Mouse (Mus musculus): ENCODE measurements around the gene Htra2. TPM values are rescaled to one million over a fixed set of nuclear protein-coding genes. Genes with fewer than 3 reads are reported as not detected.
A peak's percentile ranks its signal among the peaks of the same experiment; 100 is the strongest.

The Htra2 gene
- total RNA-seq, 2 experiments from 2014 or later: 20.0 to 21.7 TPM

DNA sequence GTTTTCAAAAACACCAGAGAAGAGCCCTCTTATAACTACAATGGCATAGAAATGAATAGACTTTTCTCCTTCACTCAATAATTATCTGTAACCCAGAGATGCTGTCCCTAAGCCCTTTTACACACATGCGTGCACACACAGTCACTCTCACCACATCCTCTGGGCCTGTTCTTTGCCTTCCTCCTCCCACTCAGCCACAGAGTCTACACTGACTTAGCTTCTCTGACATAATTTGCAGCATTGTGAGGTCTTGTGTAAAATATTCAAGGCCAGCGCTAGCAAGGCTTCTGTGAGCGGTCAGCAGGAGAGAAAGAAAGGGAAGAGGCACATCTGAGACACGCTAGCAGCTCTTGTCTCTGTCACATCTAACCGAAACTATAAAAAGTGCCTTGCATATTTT is 41.6 kb downstream of the Htra2 start:
- DNase-seq: no peak
- intact Hi-C loops (cut with DNase I; ENCODE audit: low total_unique reads): no loop called here

DNA sequence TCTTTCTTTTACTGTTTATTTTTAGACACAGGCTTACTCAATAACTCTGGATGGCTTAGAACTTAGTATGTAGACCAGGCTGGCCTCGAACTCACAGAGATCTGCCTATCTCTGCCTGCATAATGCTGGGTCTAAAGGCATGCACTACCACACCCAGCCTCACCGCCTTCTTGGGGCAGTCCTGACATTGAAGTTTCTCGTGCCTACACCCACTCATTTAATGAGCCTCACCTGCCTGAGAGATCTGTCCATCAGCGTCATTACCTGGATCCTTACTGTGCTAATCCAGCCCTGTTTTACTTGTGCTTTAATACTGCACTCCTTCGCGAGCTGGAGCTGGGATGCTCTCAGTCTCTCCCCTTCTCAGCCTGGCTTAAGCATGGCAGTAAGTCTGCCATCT is 43.3 kb downstream of the Htra2 start:
- no peak for DNase-seq
- intact Hi-C loops (cut with DNase I; ENCODE audit: low total_unique reads): no loop called here

DNA sequence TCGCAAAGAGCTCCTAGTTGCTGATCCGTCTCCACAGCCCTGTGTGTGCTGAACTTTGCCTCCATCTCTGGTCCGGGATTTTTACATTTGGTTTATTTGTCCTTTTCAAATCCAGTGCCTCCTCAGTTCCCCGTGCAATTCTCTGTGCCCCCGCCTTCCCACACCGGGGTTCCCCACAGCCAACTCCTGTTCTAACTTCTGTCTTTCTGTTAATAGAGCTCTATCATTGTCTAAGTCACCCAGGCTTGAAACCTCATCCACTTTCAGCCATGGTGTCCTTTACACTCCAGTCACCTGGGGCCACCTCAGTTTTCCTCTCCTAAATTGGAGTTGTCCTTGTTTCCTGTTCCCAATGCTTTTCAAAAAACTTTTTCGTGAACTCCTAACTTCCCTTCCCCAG is 43.8 kb downstream of the Htra2 start:
- DNase-seq: no peak
- intact Hi-C loops (cut with DNase I; ENCODE audit: low total_unique reads): no loop called here

DNA sequence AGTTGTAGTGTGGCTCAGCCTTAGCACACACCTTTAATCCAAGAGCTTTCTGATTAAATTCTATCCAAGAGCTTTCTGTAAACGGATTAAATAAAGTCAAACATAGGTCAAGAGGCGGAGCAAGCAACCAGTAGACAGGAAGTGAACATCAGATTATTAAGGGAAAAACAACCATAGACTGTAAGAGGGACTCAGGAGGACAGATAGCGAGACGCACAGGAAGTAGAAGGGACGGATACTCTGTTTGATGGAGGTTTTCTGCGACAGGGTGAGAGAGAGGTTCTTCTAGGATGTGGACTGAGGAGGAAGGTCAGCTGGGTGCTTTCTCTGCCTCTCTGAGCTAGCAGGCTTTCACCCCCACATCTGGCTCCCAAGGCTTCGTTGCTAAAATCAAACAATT is 45.1 kb downstream of the Htra2 start:
- intact Hi-C loops (cut with DNase I; ENCODE audit: low total_unique reads): no loop called here
- no peak for DNase-seq

DNA sequence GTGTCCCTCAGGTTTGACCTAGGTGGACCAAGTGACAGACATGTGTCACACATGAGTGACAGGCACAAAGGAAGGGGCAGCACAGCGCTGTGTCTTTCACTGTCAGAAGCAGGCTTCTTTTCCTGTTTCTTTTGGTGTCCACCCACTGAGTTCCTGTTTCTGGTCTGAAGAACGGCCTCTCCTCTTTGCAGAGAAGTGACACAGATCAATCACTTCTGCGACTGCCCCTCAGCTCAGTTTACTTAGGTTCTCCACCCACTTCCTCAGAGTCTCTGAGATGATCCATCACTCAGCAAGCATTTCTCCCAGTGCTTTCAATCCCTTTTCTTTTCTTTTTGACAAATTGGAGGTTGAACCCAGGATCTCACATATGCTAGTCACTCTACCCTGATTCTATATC is 46.4 kb downstream of the Htra2 start:
- intact Hi-C loops (cut with DNase I; ENCODE audit: low total_unique reads): loop anchor here (5.0 kb wide), 1 partner anchor 39 kb away; no protein-coding TSS in a partner anchor
- no peak for DNase-seq

DNA sequence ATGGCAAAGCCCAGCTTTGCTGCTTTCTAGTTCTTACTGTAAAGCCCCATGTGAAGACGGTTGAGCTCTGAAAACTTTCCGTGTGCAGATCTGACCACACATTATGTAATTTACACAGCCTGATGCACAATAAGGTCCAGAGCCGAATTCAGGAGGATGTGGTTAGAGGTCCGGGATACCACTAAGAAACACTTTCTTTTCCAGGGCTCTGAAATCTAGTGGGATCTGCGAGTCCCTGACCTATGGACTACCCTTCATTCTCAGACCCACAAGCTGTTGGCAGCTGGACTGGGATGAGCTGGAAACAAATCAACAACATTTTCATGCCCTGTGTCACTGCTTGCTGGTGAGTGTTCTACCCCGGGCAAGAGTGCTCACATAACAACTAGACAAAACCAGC is 49.0 kb downstream of the Htra2 start:
- no peak for DNase-seq
- intact Hi-C loops (cut with DNase I; ENCODE audit: low total_unique reads): loop anchor here (5.0 kb wide), 1 partner anchor 41 kb away; no protein-coding TSS in a partner anchor

DNA sequence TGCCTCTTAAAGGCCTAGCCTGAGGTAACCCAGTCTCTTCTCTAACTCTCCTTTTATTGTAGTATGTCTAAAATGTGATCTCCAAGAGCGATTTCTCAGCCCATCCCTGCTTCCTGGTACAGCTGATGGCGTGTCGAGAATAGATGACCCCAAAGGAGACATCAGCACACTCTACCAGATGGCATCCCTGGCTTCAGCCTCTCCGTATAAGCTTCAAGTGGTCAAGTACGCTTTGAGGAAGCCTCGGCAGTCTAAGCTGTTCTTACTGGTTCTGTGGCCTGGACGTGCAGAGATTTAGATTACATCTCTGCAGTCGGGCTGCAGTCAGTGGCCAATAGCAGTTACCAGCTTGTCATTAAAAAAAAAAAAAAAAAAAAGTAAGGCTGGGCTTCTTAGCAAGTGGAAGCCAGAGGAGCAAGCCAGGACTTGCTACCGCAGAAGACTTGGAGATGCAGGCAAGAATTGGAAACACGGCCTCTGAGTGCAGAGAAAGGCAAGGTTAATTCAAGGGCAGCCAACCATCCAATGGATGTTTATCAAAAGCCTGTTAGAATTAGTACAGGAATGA is 49.5 kb downstream of the Htra2 start:
- DNase-seq: no peak
- intact Hi-C loops (cut with DNase I; ENCODE audit: low total_unique reads): loop anchor here (5.0 kb wide), 1 partner anchor 42 kb away; no protein-coding TSS in a partner anchor

DNA sequence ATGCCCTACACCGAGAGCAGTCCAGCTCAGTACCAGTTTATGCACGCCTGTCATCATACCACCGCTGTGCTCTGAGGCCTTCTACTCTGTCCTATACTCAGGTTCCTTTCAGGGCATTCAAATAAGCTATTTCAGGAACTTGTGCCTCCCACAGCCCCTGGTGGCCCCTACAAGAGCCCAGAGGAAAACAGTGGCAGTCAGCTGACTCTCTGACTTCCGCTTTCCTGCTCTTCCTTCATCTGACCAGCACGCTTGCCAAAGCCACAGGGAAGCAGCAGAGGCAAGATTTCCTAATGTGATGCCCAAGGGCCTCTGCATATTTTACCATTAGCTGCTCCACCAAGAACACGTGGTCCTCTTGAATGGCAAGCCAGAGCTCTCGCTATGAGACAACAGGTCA is 50.2 kb downstream of the Htra2 start:
- intact Hi-C loops (cut with DNase I; ENCODE audit: low total_unique reads): loop anchor here (5.0 kb wide), 2 partner anchors 42 to 97 kb away; partner anchors contain the start of genes Ccdc142 and Gm42688
- DNase-seq: peak; percentile 30

DNA sequence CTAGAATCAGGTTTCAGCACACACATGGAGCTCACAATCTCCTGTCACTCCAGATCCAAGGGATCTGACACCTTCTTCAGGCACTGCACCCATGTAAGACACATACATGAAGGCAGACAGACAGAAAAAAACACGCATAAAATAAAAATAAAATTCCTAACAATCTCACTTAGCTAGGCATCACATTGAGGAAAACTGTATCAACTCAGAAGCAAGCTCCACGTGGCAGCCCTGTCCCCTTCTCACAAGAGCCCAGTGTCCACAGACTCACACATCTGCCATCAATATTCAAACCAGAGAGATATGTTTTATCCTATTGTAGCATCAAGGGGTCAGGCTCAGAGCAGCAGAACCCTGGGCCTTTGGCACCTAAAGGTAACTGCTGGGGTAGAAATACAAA is 50.8 kb downstream of the Htra2 start:
- intact Hi-C loops (cut with DNase I; ENCODE audit: low total_unique reads): loop anchor here (5.0 kb wide), 1 partner anchor 98 kb away; the partner anchor contains the start of genes Ccdc142 and Gm42688
- no peak for DNase-seq

DNA sequence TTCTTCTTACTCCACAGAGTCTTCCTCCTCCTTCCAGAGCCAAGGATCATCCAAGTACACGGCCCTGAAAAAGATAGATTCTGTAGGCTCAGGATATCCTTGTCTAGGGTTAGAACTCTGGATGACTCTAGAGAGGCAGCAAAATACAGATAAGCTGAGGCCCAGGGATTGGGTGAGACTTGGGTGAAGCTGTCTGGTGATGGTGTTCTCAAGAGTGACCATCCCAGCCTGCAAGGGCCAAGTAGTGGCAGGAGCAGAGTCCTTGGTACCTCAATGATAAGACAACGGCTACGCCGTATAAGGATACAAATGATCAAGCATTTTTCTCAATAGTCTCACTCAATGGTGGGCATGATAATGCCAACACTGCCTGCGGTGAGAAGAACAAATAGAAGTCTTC is 51.2 kb downstream of the Htra2 start:
- no peak for DNase-seq
- intact Hi-C loops (cut with DNase I; ENCODE audit: low total_unique reads): loop anchor here (5.0 kb wide), 1 partner anchor 98 kb away; the partner anchor contains the start of genes Ccdc142 and Gm42688

DNA sequence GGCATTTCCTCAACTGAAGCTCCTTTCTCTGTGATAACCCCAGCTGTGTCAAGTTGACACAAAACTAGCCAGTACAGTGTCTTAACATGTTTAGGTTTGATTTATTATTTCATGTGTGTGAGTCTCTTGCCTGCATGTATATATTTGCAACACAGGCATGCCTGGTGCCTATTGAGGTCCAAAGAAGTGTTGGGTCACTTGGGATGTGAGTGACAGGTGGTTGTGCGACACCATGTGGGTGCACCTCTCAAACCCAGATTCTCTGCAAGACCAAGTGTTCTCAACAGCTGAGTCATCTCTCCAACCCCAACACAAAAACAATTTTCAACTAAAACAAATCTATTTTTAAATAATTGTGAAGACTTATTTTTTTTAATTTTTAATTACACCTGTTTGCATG is 52.0 kb downstream of the Htra2 start:
- intact Hi-C loops (cut with DNase I; ENCODE audit: low total_unique reads): loop anchor here (5.0 kb wide), 1 partner anchor 99 kb away; the partner anchor contains the start of genes Ccdc142 and Gm42688
- DNase-seq: no peak

Small RNA genes lying within 50 kb of the gene (microRNA-seq; reads per million reads assigned to microRNA genes)
- gene Mir3470a (0 reads per million in 2 experiments), gene Mir7040 (0 reads per million in 2 experiments)

Other genes starting within 250 kb of the Htra2 start
- under 1 TPM; 0.16 to 0.71 TPM for gene Sema4f, start 115.5 kb downstream of the Htra2 start, total RNA-seq (2021)
- 1 to 10 TPM in 1 of 2 experiments, under 1 TPM in 1; 0.82 to 1.1 TPM for gene M1ap, start 108.4 kb downstream of the Htra2 start, total RNA-seq (2021)
- 1 to 10 TPM; 5.0 to 7.1 TPM for gene Dok1, start 21.8 kb downstream of the Htra2 start, total RNA-seq (2021)
- 1 to 10 TPM; 6.9 to 7.4 TPM for gene Loxl3, start 21.1 kb downstream of the Htra2 start, total RNA-seq (2021)
- gene Aup1, start 752 bp downstream of the Htra2 start, total RNA-seq (2021): 10 to 100 TPM; 60.2 to 65.8 TPM
- under 1 TPM; 0.27 to 0.35 TPM for gene Dqx1, start 2.6 kb upstream of the Htra2 start, total RNA-seq (2021)
- gene Tlx2, start 15.0 kb upstream of the Htra2 start, total RNA-seq (2021): not detected
- gene Pcgf1, start 22.6 kb upstream of the Htra2 start, total RNA-seq (2021): 1 to 10 TPM; 6.8 to 7.0 TPM
- under 1 TPM in 1 of 2 experiments, not detected in 1; 0.49 TPM for gene Lbx2, start 31.1 kb upstream of the Htra2 start, total RNA-seq (2021)
- gene Ccdc142, start 46.3 kb upstream of the Htra2 start, total RNA-seq (2021): 1 to 10 TPM in 1 of 2 experiments, not detected in 1; 1.2 TPM
- gene Gm42688, start 46.3 kb upstream of the Htra2 start, total RNA-seq (2021): under 1 TPM; 0.88 to 1.00 TPM
- 100 to 1,000 TPM; 100 to 117 TPM for gene Mrpl53, start 53.8 kb upstream of the Htra2 start, total RNA-seq (2021)
- 1 to 10 TPM; 6.8 to 8.8 TPM for gene Mogs, start 60.2 kb upstream of the Htra2 start, total RNA-seq (2021)
- gene Wbp1, start 66.3 kb upstream of the Htra2 start, total RNA-seq (2021): 10 to 100 TPM; 48.2 to 50.5 TPM
- 10 to 100 TPM; 14.5 to 15.2 TPM for gene Ino80b, start 70.2 kb upstream of the Htra2 start, total RNA-seq (2021)
- gene Rtkn, start 80.2 kb upstream of the Htra2 start, total RNA-seq (2021): 10 to 100 TPM; 13.0 to 16.5 TPM
- 1 to 10 TPM; 1.2 to 2.0 TPM for gene Wdr54, start 101.1 kb upstream of the Htra2 start, total RNA-seq (2021)
- gene 1700003E16Rik, start 101.1 kb upstream of the Htra2 start, total RNA-seq (2021): not detected
- gene Dctn1, start 110.6 kb upstream of the Htra2 start, total RNA-seq (2021): 100 to 1,000 TPM; 116 to 120 TPM
- gene Slc4a5, start 164.6 kb upstream of the Htra2 start, total RNA-seq (2021): not detected